Mouse (Mus musculus) hindbrain, embryonic 14.5 days (tissue): ENCODE data around the gene Hdgfl1. TPM values are rescaled to one million over a fixed set of nuclear protein-coding genes. Genes with fewer than 3 reads are reported as not detected.

Experiments
- ATAC-seq: fragments of 200-750 bp; cut with Nextera tagmentation; 2 replicates; pipeline ENCODE4 v1.8.0; 2017; ENCODE audit warnings: moderate number of reproducible peaks, mild to moderate bottlenecking, moderate TSS enrichment, moderate library complexity; ENCODE audit not compliant: low FRiP score
- DNase-seq: peaks from one replicate; pipeline ENCODE4 v3.0.0-alpha.2; 2015; ENCODE audit warnings: low spot score
- H3K27ac ChIP-seq: fragments of 300-500 bp; sonication (generic); 2 replicates; pipeline ENCODE4 v1.5.1; 2014; ENCODE audit warnings: mild to moderate bottlenecking, moderate library complexity
- H3K27me3 ChIP-seq: fragments of 300-500 bp; sonication (generic); 2 replicates; pipeline ENCODE4 v1.6.1; 2014; ENCODE audit warnings: mild to moderate bottlenecking, low read length, mixed read lengths; ENCODE audit not compliant: control insufficient read depth, insufficient read depth
- H3K36me3 ChIP-seq: fragments of 300-500 bp; sonication (generic); replicated peaks from 2 replicates; pipeline ENCODE4 v1.6.1; 2014; ENCODE audit not compliant: control insufficient read depth, insufficient read depth
- H3K4me1 ChIP-seq: fragments of 300-500 bp; sonication (generic); replicated peaks from 2 replicates; pipeline ENCODE4 v1.6.1; 2014; ENCODE audit warnings: antibody characterized with exemption, low read length, mixed read lengths; ENCODE audit not compliant: control insufficient read depth, insufficient read depth
- H3K4me2 ChIP-seq: fragments of 300-500 bp; sonication (generic); replicated peaks from 2 replicates; pipeline ENCODE4 v1.6.1; 2014; ENCODE audit warnings: mild to moderate bottlenecking, moderate library complexity
- H3K4me3 ChIP-seq: fragments of 300-500 bp; sonication (generic); replicated peaks from 2 replicates; pipeline ENCODE4 v1.5.1; 2014; ENCODE audit warnings: mild to moderate bottlenecking, low read length
- H3K9ac ChIP-seq: fragments of 300-500 bp; sonication (generic); 2 replicates; pipeline ENCODE4 v1.6.1; 2014
- H3K9me3 ChIP-seq: fragments of 300-500 bp; sonication (generic); 2 replicates; pipeline ENCODE4 v1.6.1; 2016; ENCODE audit warnings: low read length; ENCODE audit not compliant: control insufficient read depth
- WGBS: fragments of 180-500 bp; shearing (Covaris S2); extraction: QIAGEN DNeasy Blood & Tissue Kit; methylation state at CpG from one replicate; pipeline ENCODE4 v1.1.7; 2014; 5-methylcytosine and 5-hydroxymethylcytosine counted together
- polyA plus RNA-seq: library from polyadenylated mRNA; unstranded; fragments of >200 nt; fragmentation: Nextera tagmentation; extraction: Ambion mirVana; gene quantifications from 2 replicates; pipeline ENCODE4 v1.2.1, GENCODE M21; 2014

Gene Hdgfl1
- polyA plus RNA-seq, 1 experiment from 2014 or later = not detected

DNA sequence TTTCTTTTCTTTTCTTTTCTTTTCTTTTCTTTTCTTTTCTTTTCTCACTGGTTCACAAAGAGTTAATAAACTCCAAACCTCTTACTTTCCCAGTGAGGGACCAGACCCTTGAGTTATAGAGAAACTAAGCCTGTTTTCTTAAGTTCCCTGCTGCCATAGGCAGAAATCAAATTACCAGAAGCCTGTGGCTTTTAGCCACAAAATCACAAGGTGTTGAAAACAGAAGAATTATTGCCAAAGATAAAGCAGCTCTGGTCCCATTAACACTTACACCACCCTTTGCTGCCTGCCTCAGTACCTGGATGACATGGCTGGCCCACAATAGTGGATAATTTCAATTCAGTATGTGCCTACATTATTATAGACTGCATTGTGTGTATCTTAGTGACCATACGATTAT is 35.0 kb downstream of the Hdgfl1 start:
- H3K36me3 ChIP-seq = no peaks in the 10 kb centered on the region
- no peak overlapping the region for H3K4me2 ChIP-seq
- no peaks in the 10 kb centered on the region for H3K9me3 ChIP-seq
- WGBS = 78% methylated on average over 1 of the region's 1 CpGs
- H3K27me3 ChIP-seq = no peaks in the 10 kb centered on the region
- H3K4me1 ChIP-seq = no peaks in the 10 kb centered on the region
- H3K4me3 ChIP-seq = no peak overlapping the region
- no peak overlapping the region for H3K27ac ChIP-seq
- DNase-seq (no peak), ATAC-seq (no peak)
- H3K9ac ChIP-seq = no peak overlapping the region

DNA sequence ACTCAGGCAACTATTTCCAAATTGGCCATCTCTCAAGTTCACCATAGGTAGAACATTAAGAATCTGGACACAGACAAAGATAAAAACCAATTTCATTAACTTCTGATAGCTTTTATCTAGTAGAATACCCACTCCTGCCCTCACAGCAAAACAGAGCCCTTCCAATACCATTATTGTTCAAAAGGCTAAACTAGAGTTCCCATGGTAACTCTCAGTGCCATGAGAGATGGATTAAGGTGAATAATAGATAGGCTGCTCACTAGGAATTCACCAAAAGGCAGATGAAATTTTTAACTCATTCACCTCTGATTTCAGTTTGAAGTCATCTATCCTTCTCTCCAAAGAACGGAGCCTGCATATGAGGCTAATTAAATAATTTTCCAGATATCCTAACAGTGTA is 45.7 kb downstream of the Hdgfl1 start:
- no peak overlapping the region for H3K4me2 ChIP-seq
- ATAC-seq (no peak), DNase-seq (no peak)
- 0 out of 2 replicates have a peak, but pooled peaks cover 4% of the 10 kb centered on the region for H3K4me1 ChIP-seq
- H3K27ac ChIP-seq = no peak overlapping the region
- H3K27me3 ChIP-seq = no peaks in the 10 kb centered on the region; the same call in 1 of the 2 replicates
- 76% methylated on average over 1 of the region's 1 CpGs for WGBS
- H3K9me3 ChIP-seq = no peaks in the 10 kb centered on the region
- H3K9ac ChIP-seq = no peak overlapping the region
- no peaks in the 10 kb centered on the region for H3K36me3 ChIP-seq
- no peak overlapping the region for H3K4me3 ChIP-seq

DNA sequence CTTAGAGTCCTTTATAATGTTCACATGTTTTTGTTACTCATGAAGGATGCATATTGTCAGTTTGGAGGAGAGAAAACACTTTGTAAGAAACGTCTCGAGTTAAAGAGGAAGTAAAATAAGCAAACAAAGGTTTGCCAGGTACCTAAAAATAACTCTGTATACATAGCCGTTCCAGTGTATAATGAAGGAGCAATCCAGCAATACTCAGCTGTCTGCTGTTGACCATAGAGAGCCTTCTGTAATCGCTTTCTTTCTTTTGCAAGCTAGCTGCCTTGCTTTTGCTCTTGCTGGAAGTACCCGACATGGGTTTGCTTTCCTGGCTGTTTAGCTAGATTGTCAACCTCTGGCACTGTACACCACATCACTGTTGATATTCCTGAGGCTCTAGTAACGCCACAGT is 48.6 kb downstream of the Hdgfl1 start:
- DNase-seq = no peak
- 59% methylated on average over 6 of the region's 6 CpGs for WGBS
- H3K9ac ChIP-seq = no peak overlapping the region

DNA sequence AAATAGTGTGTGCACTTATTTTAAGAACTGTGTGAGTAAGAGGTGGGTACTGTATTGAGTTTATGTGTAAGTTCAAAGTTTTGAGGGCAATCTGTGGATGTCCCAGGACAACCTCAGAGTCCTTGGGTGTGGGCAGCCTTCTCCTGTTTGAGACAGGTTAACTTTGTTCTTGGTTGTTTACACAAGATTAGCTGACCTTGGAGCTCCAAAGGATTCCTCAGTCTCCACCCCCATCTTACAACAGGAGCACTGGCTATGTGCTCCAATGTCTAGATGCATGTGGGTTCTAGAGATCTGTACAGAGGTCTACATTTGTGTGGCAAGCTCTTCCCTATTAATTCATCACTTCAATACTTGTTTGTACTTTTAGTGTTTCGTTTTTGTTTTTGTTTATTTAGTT is 49.0 kb downstream of the Hdgfl1 start:
- Histone ChIP-seq H3K27ac (no peak overlapping the region), H3K4me1 (0 out of 2 replicates have a peak, but pooled peaks cover 4% of the 10 kb centered on the region), H3K4me2 (no peak overlapping the region), H3K4me3 (no peak overlapping the region), H3K9me3 (no peaks in the 10 kb centered on the region), H3K36me3 (no peaks in the 10 kb centered on the region), H3K27me3 (no peaks in the 10 kb centered on the region; the same call in 1 of the 2 replicates), H3K9ac (no peak overlapping the region)
- ATAC-seq = no peak
- 87% methylated on average over 1 of the region's 1 CpGs for WGBS
- no peak for DNase-seq

More for the DNA sequence above, 48.6 kb downstream of the Hdgfl1 start:
- Histone ChIP-seq H3K4me3 (no peak overlapping the region), H3K4me1 (0 out of 2 replicates have a peak, but pooled peaks cover 4% of the 10 kb centered on the region), H3K4me2 (no peak overlapping the region), H3K9me3 (no peaks in the 10 kb centered on the region), H3K27ac (0 out of 2 replicates have a peak overlapping the region, but pooled peaks have one; percentile 26), H3K36me3 (no peaks in the 10 kb centered on the region), H3K27me3 (no peaks in the 10 kb centered on the region; the same call in 1 of the 2 replicates)
- no peak for ATAC-seq

DNA sequence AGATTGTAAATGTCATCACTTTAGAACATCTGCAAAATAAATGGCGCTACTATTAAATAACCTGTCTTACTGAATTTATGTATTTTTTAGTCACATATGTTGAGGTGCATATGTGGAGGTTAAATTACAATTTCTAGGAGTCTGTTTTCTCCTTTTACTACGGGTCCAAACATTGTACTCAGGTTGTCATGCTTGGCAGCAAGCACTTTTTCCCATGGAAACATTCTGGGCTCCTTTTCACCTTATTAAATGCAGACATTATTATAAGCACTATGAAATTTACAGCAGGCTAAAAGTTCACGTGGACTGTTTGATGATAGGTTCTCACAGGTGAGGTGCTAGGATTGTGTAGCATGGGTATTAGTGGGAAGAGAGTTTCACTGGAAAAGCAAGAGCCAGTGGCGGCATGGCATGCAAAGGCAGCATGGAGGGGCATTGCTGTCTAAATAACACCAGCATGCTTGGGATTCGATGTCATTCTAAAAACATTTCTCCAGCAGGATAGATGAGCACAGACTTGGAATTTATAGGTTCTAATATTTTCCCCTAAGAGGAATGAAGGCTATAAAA is 50.7 kb downstream of the Hdgfl1 start:
- no peak overlapping the region for H3K4me3 ChIP-seq
- ATAC-seq (no peak), DNase-seq (no peak)
- no peaks in the 10 kb centered on the region for H3K27me3 ChIP-seq
- H3K9ac ChIP-seq = no peak overlapping the region
- no peaks in the 10 kb centered on the region for H3K9me3 ChIP-seq
- no peaks in the 10 kb centered on the region for H3K36me3 ChIP-seq
- WGBS = 80% methylated on average over 5 of the region's 5 CpGs
- no peak overlapping the region for H3K27ac ChIP-seq
- no peak overlapping the region for H3K4me2 ChIP-seq
- 0 out of 2 replicates have a peak, but pooled peaks cover 4% of the 10 kb centered on the region for H3K4me1 ChIP-seq
